Mouse (Mus musculus) testis, adult 2 months (tissue): ENCODE measurements around the gene Gm20830. TPM values are rescaled to one million over a fixed set of nuclear protein-coding genes. Genes with fewer than 3 reads are reported as not detected.
"Not testable (repeated sequence)": the region's sequence is repeated elsewhere in the genome, so short reads cannot be mapped to it uniquely, and the experiment has no call there.

ENCODE experiments used
- H3K27ac ChIP-seq: fragments of 200-500 bp; 2 replicates; pipeline ENCODE4 v1.5.1; 2012; ENCODE audit warnings: low read depth, low read length; ENCODE audit not compliant: control insufficient read depth, insufficient read depth
- H3K27me3 ChIP-seq: fragments of 200-500 bp; 2 replicates; pipeline ENCODE4 v1.6.1; 2012; ENCODE audit warnings: mild to moderate bottlenecking, low read length, moderate library complexity; ENCODE audit not compliant: control insufficient read depth, insufficient read depth
- H3K36me3 ChIP-seq: fragments of 200-500 bp; 2 replicates; pipeline ENCODE4 v1.6.1; 2012; ENCODE audit warnings: mild to moderate bottlenecking, low read length; ENCODE audit not compliant: control insufficient read depth, insufficient read depth
- H3K4me1 ChIP-seq: fragments of 200-500 bp; 2 replicates; pipeline ENCODE4 v1.6.1; 2012; ENCODE audit warnings: low read length; ENCODE audit not compliant: control insufficient read depth, insufficient read depth
- H3K4me3 ChIP-seq: fragments of 200-500 bp; 2 replicates; pipeline ENCODE4 v1.5.1; 2012; ENCODE audit warnings: low read depth, mild to moderate bottlenecking, low read length, moderate library complexity, mixed read lengths; ENCODE audit not compliant: control insufficient read depth
- polyA plus RNA-seq: library from polyadenylated mRNA; depleted of rRNA; stranded (reverse); fragments of >200 nt; gene quantifications from 2 replicates; pipeline ENCODE4 v1.2.3, GENCODE M21; 2012; rRNA removed

Gm20830 gene
- polyA plus RNA-seq, result 0.44 TPM in 1 of 2 replicates, not detected in the other

DNA sequence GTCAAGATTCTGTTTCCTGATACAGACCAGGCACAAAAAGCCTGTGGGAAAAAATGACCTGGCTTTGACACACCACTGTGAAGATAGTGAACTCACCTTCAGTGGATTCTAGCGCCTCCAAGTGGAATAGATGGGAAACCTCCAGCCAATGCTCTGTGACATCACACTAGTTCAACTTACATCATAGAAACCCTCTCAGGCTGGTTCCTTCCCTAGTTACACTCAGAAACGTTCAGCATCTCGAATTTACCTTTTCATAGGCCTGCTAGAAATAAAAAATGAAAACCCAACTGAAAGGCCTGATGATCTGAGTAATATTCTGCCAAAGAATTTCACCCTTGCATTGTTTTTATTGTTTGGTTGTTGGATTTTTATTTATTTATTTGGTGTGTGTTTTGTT is at the start of gene Gm20830:
TSS of gene Gm20830 (minus strand) at position 101 of the 400 bp plus-strand sequence.
- not testable (repeated sequence) for H3K27me3 ChIP-seq, H3K27ac ChIP-seq, H3K36me3 ChIP-seq, H3K4me3 ChIP-seq, H3K4me1 ChIP-seq

Other genes with a start within 250 kb of the Gm20830 start
- gene Gm21719, start 235.4 kb downstream of the Gm20830 start, polyA plus RNA-seq, result 0.28 TPM in 1 of 2 replicates, not detected in the other